ENCODE assay signal across 16 mouse cellular contexts in genomic region chr1:76664381-76664780, GRCm38 (mm10).
"Had no signal": no experiment of that assay in that cellular context is flagged by ENCODE, and none has a peak within 500 bp of the region (broad histone marks: within the 10 kb centered on the region; RNA-seq: fewer than 3 reads in every experiment).

No protein-coding gene starts in this region.

- H3K4me3 ChIP-seq: midbrain, embryonic 10.5 days; midbrain, embryonic 12.5 days; myocyte; neural tube, embryonic 13.5 days; neural tube, embryonic 15.5 days; stomach, embryonic 15.5 days had no signal

- H3K9ac ChIP-seq: lung, embryonic 14.5 days; midbrain, embryonic 12.5 days; neural tube, embryonic 13.5 days; neural tube, embryonic 15.5 days; stomach, embryonic 15.5 days had no signal

- H3K4me1 ChIP-seq: midbrain, embryonic 10.5 days; midbrain, embryonic 12.5 days; neural tube, embryonic 13.5 days; neural tube, embryonic 15.5 days; stomach, embryonic 15.5 days had no signal

- H3K4me2 ChIP-seq: lung, embryonic 14.5 days; midbrain, embryonic 12.5 days; neural tube, embryonic 13.5 days; neural tube, embryonic 15.5 days; stomach, embryonic 15.5 days had no signal

- DNase-seq: lung, adult 18-20 months; lung, postnatal 14 days; lung, postnatal 36 days; midbrain, embryonic 14.5 days; right cerebral cortex, postnatal 14 days; thymus, adult 18-20 months; thymus, postnatal 14 days; thymus, postnatal 36 days had no signal

- ATAC-seq: midbrain, embryonic 16.5 days had no signal

- H3K36me3 ChIP-seq: midbrain, embryonic 10.5 days; midbrain, embryonic 12.5 days; neural tube, embryonic 13.5 days; neural tube, embryonic 15.5 days; stomach, embryonic 15.5 days had no signal

- H3K27ac ChIP-seq: midbrain, embryonic 10.5 days; midbrain, embryonic 12.5 days; neural tube, embryonic 13.5 days; neural tube, embryonic 15.5 days; stomach, embryonic 15.5 days had no signal

- H3K9me3 ChIP-seq: midbrain, embryonic 10.5 days; midbrain, embryonic 12.5 days; neural tube, embryonic 13.5 days; neural tube, embryonic 15.5 days; stomach, embryonic 15.5 days had no signal

- H3K27me3 ChIP-seq: midbrain, embryonic 12.5 days; neural tube, embryonic 13.5 days; neural tube, embryonic 15.5 days; stomach, embryonic 15.5 days had no signal
